Mouse (Mus musculus) lung, postnatal 0 days (tissue): ENCODE results near the gene Ksr1.

Experiments used
- CTCF ChIP-seq: IDR thresholded peaks from 2 replicates; pipeline ENCODE4 v1.5.1; 2016; ENCODE audit warnings: antibody characterized with exemption, mild to moderate bottlenecking
- EP300 ChIP-seq: IDR thresholded peaks from 2 replicates; pipeline ENCODE4 v1.6.1; 2016; ENCODE audit warnings: antibody characterized with exemption, mild to moderate bottlenecking, control low read depth

GRCm38 (mm10) chr11:79104998-79105397, 41.2 kb downstream of the Ksr1 start:
- TF ChIP-seq CTCF (no peak), EP300 (no peak)
